Mouse (Mus musculus) embryonic fibroblast, embryonic 13.5 days (primary cell): ENCODE measurements around the gene Smagp. TPM values are rescaled to one million over a fixed set of nuclear protein-coding genes. Genes with fewer than 3 reads are reported as not detected.

Experiments
- H3K27ac ChIP-seq: 2 replicates; pipeline ENCODE4 v1.5.1; 2012; ENCODE audit warnings: low read length, control low read depth, inconsistent platforms; ENCODE audit not compliant: insufficient read depth
- H3K4me1 ChIP-seq: 2 replicates; pipeline ENCODE4 v1.6.1; 2011; ENCODE audit warnings: low read length; ENCODE audit not compliant: control insufficient read depth, insufficient read depth
- H3K4me3 ChIP-seq: 2 replicates; pipeline ENCODE4 v1.5.1; 2011; ENCODE audit warnings: mild to moderate bottlenecking, control low read depth, low read length; ENCODE audit not compliant: insufficient read depth
- CTCF ChIP-seq: IDR thresholded peaks from 2 replicates; pipeline ENCODE4 v1.5.1; 2011; ENCODE audit warnings: mild to moderate bottlenecking, control low read depth, low read length, moderate library complexity, borderline replicate concordance; ENCODE audit not compliant: insufficient read depth
- POLR2A ChIP-seq: IDR thresholded peaks from 2 replicates; pipeline ENCODE4 v1.6.1; 2011; ENCODE audit warnings: low read depth, mild to moderate bottlenecking, control low read depth, low read length, moderate library complexity
- polyA plus RNA-seq: library from polyadenylated mRNA; stranded (reverse); fragments of >200 nt; gene quantifications from 2 replicates; pipeline ENCODE4 v1.2.4, GENCODE M21; 2011; ENCODE audit warnings: low read depth; ENCODE audit not compliant: missing spikeins, insufficient read length

Gene Smagp
- polyA plus RNA-seq, 1 experiment = not detected

DNA sequence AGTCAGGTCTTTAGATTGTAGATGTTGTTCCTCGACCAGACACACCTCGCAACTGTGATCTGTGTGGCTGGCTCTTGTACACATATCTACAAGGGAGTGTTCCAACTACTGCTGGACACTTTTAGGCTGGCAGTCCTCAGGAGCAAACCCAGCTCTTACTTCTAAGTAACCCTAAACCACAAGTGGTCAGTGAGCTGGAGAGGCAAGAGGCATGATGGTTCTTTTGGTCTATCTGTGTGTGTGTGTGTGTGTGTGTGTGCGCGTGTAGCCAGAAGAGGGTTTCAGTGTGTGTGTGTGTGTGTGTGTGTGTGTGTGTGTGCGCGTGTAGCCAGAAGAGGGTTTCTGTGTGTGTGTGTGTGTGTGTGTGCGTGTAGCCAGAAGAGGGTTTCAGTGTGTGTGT, 5.7 kb upstream of the Smagp start:
- Histone ChIP-seq H3K27ac (no peak overlapping the region), H3K4me3 (no peak overlapping the region), H3K4me1 (no peaks in the 10 kb centered on the region)
- TF ChIP-seq POLR2A (no peak), CTCF (no peak)

DNA sequence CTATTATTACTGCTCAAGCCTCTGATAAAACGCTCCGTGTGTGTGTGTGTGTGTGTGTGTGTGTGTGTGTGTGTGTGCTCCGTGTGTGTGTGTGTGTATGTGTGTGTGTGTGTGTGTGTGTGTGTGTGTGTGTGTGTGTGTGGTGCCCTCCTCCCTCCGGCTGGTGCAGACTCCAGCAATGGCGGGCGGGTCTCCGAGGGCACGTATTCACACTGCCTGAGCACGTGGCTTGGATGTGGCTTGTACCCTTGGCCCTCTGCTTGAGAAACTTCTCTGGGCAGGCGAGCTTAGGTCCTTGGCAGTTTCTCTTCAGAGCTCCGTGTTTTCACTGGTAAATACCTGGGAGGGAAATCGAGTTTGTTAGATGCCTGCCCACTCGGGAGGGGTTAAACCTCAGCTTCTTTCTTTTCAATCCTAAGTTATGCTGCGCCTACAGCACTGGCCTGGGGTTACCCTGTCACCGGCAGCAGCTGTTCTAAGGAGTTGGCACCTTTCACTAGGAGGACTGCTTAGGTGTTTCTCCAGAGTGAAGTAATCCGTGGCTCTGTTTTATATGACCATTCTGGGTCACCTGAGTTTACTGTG, 4.6 kb upstream of the Smagp start:
- Histone ChIP-seq H3K4me3 (no peak overlapping the region), H3K4me1 (peaks cover 6% of the 10 kb centered on the region), H3K27ac (no peak overlapping the region)
- no peak for TF ChIP-seq CTCF
- no peak for TF ChIP-seq POLR2A

- TF ChIP-seq POLR2A = no peak
- TF ChIP-seq CTCF = no peak
- Histone ChIP-seq H3K27ac (no peak overlapping the region), H3K4me1 (peaks cover 6% of the 10 kb centered on the region), H3K4me3 (no peak overlapping the region)
Observed at GRCm38 (mm10) chr15:100639972-100640750, 3.4 kb upstream of the Smagp start.

DNA sequence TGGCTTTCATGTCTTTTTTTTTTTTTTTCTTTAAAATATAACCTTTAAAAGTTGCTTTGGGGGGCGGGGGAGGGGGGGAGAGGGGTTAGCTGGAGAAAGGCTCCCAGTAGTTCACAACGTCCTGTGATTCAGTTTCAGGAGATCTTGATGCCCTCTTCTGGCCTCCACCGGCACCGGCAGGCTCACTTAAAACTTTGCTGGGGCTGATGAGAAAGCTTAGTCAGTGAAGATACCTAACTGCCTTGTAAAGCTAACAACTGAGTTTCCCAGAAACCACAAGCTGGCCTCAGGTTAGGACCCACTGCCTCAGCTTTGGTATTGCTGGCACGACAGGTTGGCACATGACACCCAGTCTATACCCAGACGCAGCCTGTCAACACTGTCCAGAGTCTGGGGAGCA, 921 bp upstream of the Smagp start:
- Histone ChIP-seq H3K4me1 (peaks cover 6% of the 10 kb centered on the region), H3K27ac (no peak overlapping the region), H3K4me3 (no peak overlapping the region)
- TF ChIP-seq POLR2A (no peak), CTCF (no peak)

DNA sequence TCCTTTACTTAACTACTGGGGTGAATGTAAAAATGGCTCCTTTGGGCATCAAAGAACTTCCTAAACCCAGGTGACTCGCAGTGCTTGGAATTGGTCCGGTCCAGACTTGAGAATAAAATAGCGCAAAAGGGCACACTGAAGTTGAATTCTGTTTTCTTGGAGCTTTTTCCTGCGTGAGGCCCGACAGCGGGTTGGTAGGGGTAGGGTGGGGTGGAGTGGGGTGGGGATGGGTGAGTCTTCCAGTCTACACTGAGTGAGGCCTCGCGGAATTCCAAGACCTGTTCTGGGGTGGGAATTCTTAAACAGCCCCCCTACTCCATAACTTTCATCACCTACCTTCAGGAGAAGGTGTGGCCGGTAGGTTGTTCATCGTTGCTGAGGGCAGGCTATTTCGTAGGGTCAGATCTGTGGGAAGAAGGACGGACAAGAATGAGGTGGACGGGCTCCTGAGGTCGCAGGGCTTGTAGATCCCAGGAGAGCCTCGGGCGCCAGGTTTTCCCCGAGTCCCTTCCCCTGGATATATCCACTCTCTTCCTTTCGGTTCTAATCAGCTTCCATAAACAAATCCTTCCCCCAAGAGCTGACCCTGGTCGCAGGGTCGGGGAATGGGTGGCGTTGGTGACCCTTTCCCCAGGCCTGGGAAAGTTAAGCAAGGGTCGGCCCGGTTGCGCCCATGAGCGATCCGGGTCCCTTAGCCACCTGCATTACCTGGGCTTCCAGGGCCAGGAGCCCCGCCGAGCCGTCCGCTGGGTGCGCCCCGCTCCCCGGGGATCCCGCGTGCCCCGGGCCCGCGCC, 692 bp downstream of the Smagp start:
- H3K4me1 ChIP-seq = peaks cover 6% of the 10 kb centered on the region
- no peak overlapping the region for H3K27ac ChIP-seq
- peak overlapping the region; percentile 46 for H3K4me3 ChIP-seq
- TF ChIP-seq CTCF (no peak), POLR2A (no peak)

- TF ChIP-seq POLR2A = no peak
- no peak for TF ChIP-seq CTCF
- no peak overlapping the region for H3K27ac ChIP-seq
- no peak overlapping the region for H3K4me3 ChIP-seq
- H3K4me1 ChIP-seq = peaks cover 6% of the 10 kb centered on the region
Observed at GRCm38 (mm10) chr15:100635239-100635638, 1.5 kb downstream of the Smagp start.

- peaks cover 6% of the 10 kb centered on the region for H3K4me1 ChIP-seq
- TF ChIP-seq CTCF = no peak
- no peak for TF ChIP-seq POLR2A
- no peak overlapping the region for H3K27ac ChIP-seq
- no peak overlapping the region for H3K4me3 ChIP-seq
Observed at GRCm38 (mm10) chr15:100633341-100633740, 3.4 kb downstream of the Smagp start.

GRCm38 (mm10) chr15:100632323-100632722, 4.4 kb downstream of the Smagp start:
- H3K4me3 ChIP-seq = no peak overlapping the region
- H3K4me1 ChIP-seq = peaks cover 5% of the 10 kb centered on the region
- H3K27ac ChIP-seq = no peak overlapping the region
- TF ChIP-seq POLR2A (no peak), CTCF (no peak)

DNA sequence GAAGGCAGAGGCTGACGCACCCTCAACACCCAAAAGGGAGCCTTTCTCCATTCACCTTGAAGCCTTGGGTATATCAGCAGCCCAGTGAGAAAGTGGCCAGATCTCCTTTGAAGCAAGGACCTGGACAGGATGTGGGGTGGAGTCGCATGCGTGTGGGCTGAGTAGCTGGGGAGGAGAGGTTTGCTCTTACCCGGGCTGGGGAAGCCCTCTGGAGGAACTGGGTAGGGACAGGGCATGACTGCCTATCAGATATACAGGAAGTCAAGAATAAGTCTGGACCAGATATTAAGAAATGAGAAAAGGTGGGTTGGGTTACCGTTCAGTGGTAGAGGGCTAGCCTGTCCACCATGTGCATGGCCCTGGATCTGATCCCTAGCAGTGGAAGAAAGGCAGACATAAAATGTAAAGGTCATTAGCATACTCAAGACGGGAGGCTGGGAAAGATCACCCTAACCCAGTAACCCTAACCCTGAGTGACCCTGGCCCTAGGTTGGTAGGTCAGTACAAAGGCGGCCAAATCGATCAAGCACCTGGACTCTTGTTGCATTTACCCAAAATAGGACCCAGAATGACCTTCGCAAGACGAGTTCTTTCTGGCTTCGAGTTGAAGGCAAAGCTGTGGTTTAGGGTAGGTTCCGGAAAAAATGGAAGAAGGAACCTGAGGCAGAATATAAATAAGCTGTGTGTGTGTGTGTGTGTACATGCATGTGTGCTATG, 5.1 kb downstream of the Smagp start:
- TF ChIP-seq CTCF = no peak
- TF ChIP-seq POLR2A = no peak
- H3K4me1 ChIP-seq = no peaks in the 10 kb centered on the region
- H3K27ac ChIP-seq = no peak overlapping the region
- H3K4me3 ChIP-seq = no peak overlapping the region

DNA sequence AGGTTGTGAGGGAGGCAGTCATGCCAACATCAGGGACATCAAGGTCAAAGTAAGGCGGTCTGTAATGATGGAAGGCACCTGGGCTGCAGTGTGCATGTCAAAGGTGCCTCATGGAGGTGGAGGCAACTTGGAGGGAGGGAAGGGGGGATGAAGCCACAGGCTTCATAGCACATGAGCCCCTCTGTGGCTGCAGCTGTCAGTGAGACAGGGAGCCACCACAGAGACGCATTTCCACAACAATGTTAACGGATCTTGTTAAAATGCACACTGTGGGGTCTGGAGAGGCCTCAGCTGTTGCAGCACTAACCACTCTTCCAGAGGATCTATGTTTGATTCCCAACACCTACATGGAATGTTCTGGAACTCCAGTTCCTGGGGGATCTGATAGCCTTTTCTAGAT, 6.6 kb downstream of the Smagp start:
- H3K27ac ChIP-seq = no peak overlapping the region
- no peak overlapping the region for H3K4me3 ChIP-seq
- no peak for TF ChIP-seq POLR2A
- no peak for TF ChIP-seq CTCF
- no peaks in the 10 kb centered on the region for H3K4me1 ChIP-seq
